Mouse (Mus musculus): Measurements from ENCODE around the gene Hopx. TPM values are rescaled to one million over a fixed set of nuclear protein-coding genes. Genes with fewer than 3 reads are reported as not detected.

Gene Hopx
- polyA plus RNA-seq, 1 experiment = 26.1 TPM

- H3K4me1 ChIP-seq (replicated peaks; ENCODE audit: control insufficient read depth, insufficient read depth, low read length) = peaks cover 19% of the 10 kb centered on the region
- no peak for TF ChIP-seq POLR2A (IDR thresholded peaks at IDR 0.05; ENCODE audit: control insufficient read depth, extremely low read depth, insufficient read depth, low read length, poor library complexity)
- no peak for TF ChIP-seq CTCF (IDR thresholded peaks at IDR 0.05; ENCODE audit: borderline replicate concordance, control insufficient read depth, extremely low read depth, insufficient read depth, low read length, poor library complexity)
- DNase-seq = no peak
- no peaks in the 10 kb centered on the region for H3K27me3 ChIP-seq (ENCODE audit: control insufficient read depth, insufficient read depth, low read length)
- no peaks in the 10 kb centered on the region for H3K36me3 ChIP-seq (ENCODE audit: control insufficient read depth, insufficient read depth, low read length)
- H3K4me3 ChIP-seq (ENCODE audit: control insufficient read depth, insufficient read depth, low read length) = no peak overlapping the region
- no peak overlapping the region for H3K27ac ChIP-seq (ENCODE audit: control insufficient read depth, insufficient read depth, low read length)
- WGBS = 63% methylated on average over 7 of the region's 7 CpGs
Observed at GRCm38 (mm10) chr5:77120701-77121100, 5.8 kb upstream of the Hopx start.

GRCm38 (mm10) chr5:77119475-77120422 is 4.8 kb upstream of the Hopx start:
- DNase-seq = no peak
- no peak overlapping the region for H3K4me3 ChIP-seq (ENCODE audit: control insufficient read depth, insufficient read depth, low read length)
- peaks cover 16% of the 10 kb centered on the region for H3K4me1 ChIP-seq (replicated peaks; ENCODE audit: control insufficient read depth, insufficient read depth, low read length)
- no peak overlapping the region for H3K27ac ChIP-seq (ENCODE audit: control insufficient read depth, insufficient read depth, low read length)
- H3K36me3 ChIP-seq (ENCODE audit: control insufficient read depth, insufficient read depth, low read length) = no peaks in the 10 kb centered on the region
- WGBS = 80% methylated on average over 19 of the region's 19 CpGs
- H3K27me3 ChIP-seq (ENCODE audit: control insufficient read depth, insufficient read depth, low read length) = no peaks in the 10 kb centered on the region
- no peak for TF ChIP-seq CTCF (IDR thresholded peaks at IDR 0.05; ENCODE audit: borderline replicate concordance, control insufficient read depth, extremely low read depth, insufficient read depth, low read length, poor library complexity)
- TF ChIP-seq POLR2A (IDR thresholded peaks at IDR 0.05; ENCODE audit: control insufficient read depth, extremely low read depth, insufficient read depth, low read length, poor library complexity) = no peak

DNA sequence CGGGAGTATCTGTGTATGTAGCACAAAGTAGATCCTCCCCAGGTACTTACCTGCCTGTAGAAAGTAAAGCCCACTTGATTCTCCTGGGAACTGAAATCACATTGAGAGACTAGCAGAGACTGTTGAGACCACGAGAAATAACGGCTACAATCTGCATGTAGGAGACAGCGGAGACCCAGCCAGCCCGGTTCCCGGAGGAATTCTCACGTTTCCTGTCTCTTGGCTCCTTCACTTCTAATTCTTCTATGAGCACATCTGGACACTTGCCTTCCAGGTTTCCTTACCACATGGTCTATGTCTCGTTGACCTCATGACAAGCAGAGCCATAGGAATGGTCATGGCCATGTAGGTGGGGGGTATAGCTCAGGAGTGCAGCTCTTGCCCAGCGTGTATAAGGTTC is 811 bp upstream of the Hopx start:
- no peak overlapping the region for H3K27ac ChIP-seq (ENCODE audit: control insufficient read depth, insufficient read depth, low read length)
- H3K4me3 ChIP-seq (ENCODE audit: control insufficient read depth, insufficient read depth, low read length) = no peak overlapping the region
- 88% methylated on average over 9 of the region's 9 CpGs for WGBS
- TF ChIP-seq CTCF (IDR thresholded peaks at IDR 0.05; ENCODE audit: borderline replicate concordance, control insufficient read depth, extremely low read depth, insufficient read depth, low read length, poor library complexity) (no peak), POLR2A (IDR thresholded peaks at IDR 0.05; ENCODE audit: control insufficient read depth, extremely low read depth, insufficient read depth, low read length, poor library complexity) (no peak)
- no peaks in the 10 kb centered on the region for H3K36me3 ChIP-seq (ENCODE audit: control insufficient read depth, insufficient read depth, low read length)
- no peak for DNase-seq
- no peaks in the 10 kb centered on the region for H3K4me1 ChIP-seq (replicated peaks; ENCODE audit: control insufficient read depth, insufficient read depth, low read length)
- H3K27me3 ChIP-seq (ENCODE audit: control insufficient read depth, insufficient read depth, low read length) = no peaks in the 10 kb centered on the region

DNA sequence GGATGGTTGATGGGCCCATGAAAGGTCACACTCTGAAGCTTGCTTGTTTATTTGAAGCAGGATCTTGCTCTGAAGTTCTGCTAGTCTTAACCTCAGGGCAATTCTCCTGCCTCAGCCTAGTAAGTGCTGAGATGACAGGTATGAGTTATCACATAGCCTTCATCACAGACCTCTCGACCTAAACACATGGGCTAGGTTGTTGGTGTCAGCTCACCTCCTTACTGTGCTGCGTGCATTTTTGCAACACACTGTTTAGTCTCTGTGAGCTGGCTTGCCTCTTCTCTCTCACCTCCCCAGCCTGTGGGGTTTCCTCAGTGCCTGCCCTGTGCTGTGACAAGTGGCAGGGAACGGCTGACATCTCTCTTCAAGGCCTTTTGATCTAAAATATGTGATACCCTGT is 1.1 kb downstream of the Hopx start:
- Histone ChIP-seq H3K36me3 (ENCODE audit: control insufficient read depth, insufficient read depth, low read length) (no peaks in the 10 kb centered on the region), H3K27ac (ENCODE audit: control insufficient read depth, insufficient read depth, low read length) (no peak overlapping the region), H3K4me3 (ENCODE audit: control insufficient read depth, insufficient read depth, low read length) (no peak overlapping the region), H3K27me3 (ENCODE audit: control insufficient read depth, insufficient read depth, low read length) (no peaks in the 10 kb centered on the region), H3K4me1 (replicated peaks; ENCODE audit: control insufficient read depth, insufficient read depth, low read length) (no peaks in the 10 kb centered on the region)
- WGBS = 94% methylated on average over 3 of the region's 3 CpGs
- no peak for TF ChIP-seq POLR2A (IDR thresholded peaks at IDR 0.05; ENCODE audit: control insufficient read depth, extremely low read depth, insufficient read depth, low read length, poor library complexity)
- no peak for TF ChIP-seq CTCF (IDR thresholded peaks at IDR 0.05; ENCODE audit: borderline replicate concordance, control insufficient read depth, extremely low read depth, insufficient read depth, low read length, poor library complexity)
- no peak for DNase-seq

GRCm38 (mm10) chr5:77112066-77112465 is 2.9 kb downstream of the Hopx start:
- Histone ChIP-seq H3K27ac (ENCODE audit: control insufficient read depth, insufficient read depth, low read length) (no peak overlapping the region), H3K36me3 (ENCODE audit: control insufficient read depth, insufficient read depth, low read length) (no peaks in the 10 kb centered on the region), H3K27me3 (ENCODE audit: control insufficient read depth, insufficient read depth, low read length) (no peaks in the 10 kb centered on the region), H3K4me1 (replicated peaks; ENCODE audit: control insufficient read depth, insufficient read depth, low read length) (no peaks in the 10 kb centered on the region), H3K4me3 (ENCODE audit: control insufficient read depth, insufficient read depth, low read length) (no peak overlapping the region)
- 93% methylated on average over 2 of the region's 2 CpGs for WGBS
- no peak for DNase-seq
- no peak for TF ChIP-seq POLR2A (IDR thresholded peaks at IDR 0.05; ENCODE audit: control insufficient read depth, extremely low read depth, insufficient read depth, low read length, poor library complexity)
- TF ChIP-seq CTCF (IDR thresholded peaks at IDR 0.05; ENCODE audit: borderline replicate concordance, control insufficient read depth, extremely low read depth, insufficient read depth, low read length, poor library complexity) = no peak

- WGBS = 88% methylated on average over 2 of the region's 2 CpGs
- Histone ChIP-seq H3K4me1 (replicated peaks; ENCODE audit: control insufficient read depth, insufficient read depth, low read length) (no peaks in the 10 kb centered on the region), H3K4me3 (ENCODE audit: control insufficient read depth, insufficient read depth, low read length) (no peak overlapping the region), H3K27ac (ENCODE audit: control insufficient read depth, insufficient read depth, low read length) (no peak overlapping the region), H3K27me3 (ENCODE audit: control insufficient read depth, insufficient read depth, low read length) (no peaks in the 10 kb centered on the region), H3K36me3 (ENCODE audit: control insufficient read depth, insufficient read depth, low read length) (no peaks in the 10 kb centered on the region)
- TF ChIP-seq CTCF (IDR thresholded peaks at IDR 0.05; ENCODE audit: borderline replicate concordance, control insufficient read depth, extremely low read depth, insufficient read depth, low read length, poor library complexity) (no peak), POLR2A (IDR thresholded peaks at IDR 0.05; ENCODE audit: control insufficient read depth, extremely low read depth, insufficient read depth, low read length, poor library complexity) (no peak)
- DNase-seq = no peak
Observed at GRCm38 (mm10) chr5:77109814-77110213, 5.1 kb downstream of the Hopx start.
